Mouse (Mus musculus): ENCODE data around the gene Zfp459. TPM values are rescaled to one million over a fixed set of nuclear protein-coding genes. Genes with fewer than 3 reads are reported as not detected.
"Not testable (repeated sequence)": the region's sequence is repeated elsewhere in the genome, so short reads cannot be mapped to it uniquely, and the experiment has no call there.

Gene Zfp459
- polyA plus RNA-seq, 1 experiment: 3.4 TPM

GRCm38 (mm10) chr13:67420558-67421206, 536 bp downstream of the Zfp459 start:
- no peak overlapping the region for H3K27ac ChIP-seq (ENCODE audit: control insufficient read depth, insufficient read depth, low read depth, low read length, poor library complexity)
- WGBS: 33% methylated on average over 11 of the region's 11 CpGs
- H3K4me3 ChIP-seq (replicated peaks; ENCODE audit: control insufficient read depth, low read depth, low read length): peak overlapping the region; percentile 95
- peaks cover 1% of the 10 kb centered on the region; the same call in 1 of the 2 replicates for H3K4me1 ChIP-seq (ENCODE audit: control insufficient read depth, insufficient read depth, low read length)
- TF ChIP-seq CTCF (IDR thresholded peaks at IDR 0.05; ENCODE audit: control insufficient read depth, insufficient read depth, low read length) (no peak), POLR2A (IDR thresholded peaks at IDR 0.05; ENCODE audit: borderline replicate concordance, control insufficient read depth, low read depth, low read length) (no peak)

GRCm38 (mm10) chr13:67416811-67417210, 4.4 kb downstream of the Zfp459 start:
- H3K4me1 ChIP-seq (ENCODE audit: control insufficient read depth, insufficient read depth, low read length): peaks cover 1% of the 10 kb centered on the region; the same call in 1 of the 2 replicates
- H3K27ac ChIP-seq (ENCODE audit: control insufficient read depth, insufficient read depth, low read depth, low read length, poor library complexity): no peak overlapping the region
- H3K4me3 ChIP-seq (replicated peaks; ENCODE audit: control insufficient read depth, low read depth, low read length): no peak overlapping the region
- 83% methylated on average over 3 of the region's 3 CpGs for WGBS
- TF ChIP-seq CTCF (IDR thresholded peaks at IDR 0.05; ENCODE audit: control insufficient read depth, insufficient read depth, low read length) (no peak), POLR2A (IDR thresholded peaks at IDR 0.05; ENCODE audit: borderline replicate concordance, control insufficient read depth, low read depth, low read length) (no peak)

GRCm38 (mm10) chr13:67415759-67416158, 5.5 kb downstream of the Zfp459 start:
- no peak overlapping the region for H3K27ac ChIP-seq (ENCODE audit: control insufficient read depth, insufficient read depth, low read depth, low read length, poor library complexity)
- H3K4me1 ChIP-seq (ENCODE audit: control insufficient read depth, insufficient read depth, low read length): peaks cover 1% of the 10 kb centered on the region; the same call in 1 of the 2 replicates
- TF ChIP-seq POLR2A (IDR thresholded peaks at IDR 0.05; ENCODE audit: borderline replicate concordance, control insufficient read depth, low read depth, low read length): no peak
- no peak for TF ChIP-seq CTCF (IDR thresholded peaks at IDR 0.05; ENCODE audit: control insufficient read depth, insufficient read depth, low read length)
- H3K4me3 ChIP-seq (replicated peaks; ENCODE audit: control insufficient read depth, low read depth, low read length): no peak overlapping the region
- WGBS: 85% methylated on average over 6 of the region's 6 CpGs

- 54% methylated on average over 3 of the region's 3 CpGs for WGBS
- not testable (repeated sequence) for H3K27ac ChIP-seq (ENCODE audit: control insufficient read depth, insufficient read depth, low read depth, low read length, poor library complexity); H3K4me1 ChIP-seq (ENCODE audit: control insufficient read depth, insufficient read depth, low read length); H3K4me3 ChIP-seq (replicated peaks; ENCODE audit: control insufficient read depth, low read depth, low read length)
Observed at GRCm38 (mm10) chr13:67413634-67414033, 7.6 kb downstream of the Zfp459 start.

- Histone ChIP-seq H3K4me3 (replicated peaks; ENCODE audit: control insufficient read depth, low read depth, low read length) (peak within 1 kb of the TSS; percentile 82), H3K27ac (ENCODE audit: control insufficient read depth, insufficient read depth, low read depth, low read length, poor library complexity) (peak within 1 kb of the TSS; percentile 69)
- 4% methylated on average over 16 of the region's 16 CpGs for WGBS
- not testable (repeated sequence) for H3K4me1 ChIP-seq (ENCODE audit: control insufficient read depth, insufficient read depth, low read length)
Observed at GRCm38 (mm10) chr13:67399183-67399903, 21.9 kb downstream of the Zfp459 start, which contains the start of gene Zfp429. Gene Zfp429 (minus strand): TSS chr13:67399819.

GRCm38 (mm10) chr13:67376255-67376654, 45.0 kb downstream of the Zfp459 start:
- WGBS: 48% methylated on average over 3 of the region's 3 CpGs

GRCm38 (mm10) chr13:67375050-67375911, 45.9 kb downstream of the Zfp459 start, which contains the start of the genes Gm28041 and Zfp456:
Gene Gm28041 (minus strand): TSS chr13:67375733.
Gene Zfp456 (minus strand): TSS chr13:67375810.
- not testable (repeated sequence) for H3K4me1 ChIP-seq (ENCODE audit: control insufficient read depth, insufficient read depth, low read length)
- Histone ChIP-seq H3K4me3 (replicated peaks; ENCODE audit: control insufficient read depth, low read depth, low read length) (peak within 1 kb of the TSS; percentile 81), H3K27ac (ENCODE audit: control insufficient read depth, insufficient read depth, low read depth, low read length, poor library complexity) (peak within 1 kb of the TSS; percentile 46; the same call in 1 of the 2 replicates)
- WGBS: 7% methylated on average over 14 of the region's 15 CpGs

More at GRCm38 (mm10) chr13:67376255-67376654, 45.0 kb downstream of the Zfp459 start:
- not testable (repeated sequence) for H3K27ac ChIP-seq (ENCODE audit: control insufficient read depth, insufficient read depth, low read depth, low read length, poor library complexity); H3K4me3 ChIP-seq (replicated peaks; ENCODE audit: control insufficient read depth, low read depth, low read length); H3K4me1 ChIP-seq (ENCODE audit: control insufficient read depth, insufficient read depth, low read length)

GRCm38 (mm10) chr13:67360131-67360744, 61.0 kb downstream of the Zfp459 start, which contains the start of the genes Gm28044 and Zfp953:
Gene Gm28044 (minus strand): TSS chr13:67360536.
Gene Zfp953 (minus strand): TSS chr13:67360605.
- Histone ChIP-seq H3K4me3 (replicated peaks; ENCODE audit: control insufficient read depth, low read depth, low read length) (peak within 1 kb of the TSS; percentile 81), H3K27ac (ENCODE audit: control insufficient read depth, insufficient read depth, low read depth, low read length, poor library complexity) (peak within 1 kb of the TSS; percentile 25), H3K4me1 (ENCODE audit: control insufficient read depth, insufficient read depth, low read length) (no peaks in the 10 kb centered on the region)
- TF ChIP-seq CTCF (IDR thresholded peaks at IDR 0.05; ENCODE audit: control insufficient read depth, insufficient read depth, low read length) (no peak; the same call in 1 of the 2 replicates), POLR2A (IDR thresholded peaks at IDR 0.05; ENCODE audit: borderline replicate concordance, control insufficient read depth, low read depth, low read length) (no peak)
- under 1% methylated on average over 15 of the region's 15 CpGs for WGBS

Other genes starting within 250 kb of the Zfp459 start
- 3.2 TPM in 1 of 2 replicates, not detected in the other for gene Rsl1, start 248.2 kb downstream of the Zfp459 start, polyA plus RNA-seq (2011; ENCODE audit: insufficient read depth, insufficient read length, low replicate concordance, missing spikeins)
- gene Zfp455, start 226.9 kb downstream of the Zfp459 start, polyA plus RNA-seq (2011; ENCODE audit: insufficient read depth, insufficient read length, low replicate concordance, missing spikeins): 0.75 TPM in 1 of 2 replicates, not detected in the other
- 0.70 and 0.97 TPM in 2 replicates for gene Zfp458, start 143.0 kb downstream of the Zfp459 start, polyA plus RNA-seq (2011; ENCODE audit: insufficient read depth, insufficient read length, low replicate concordance, missing spikeins)
- gene Zfp457, start 114.9 kb downstream of the Zfp459 start, polyA plus RNA-seq (2011; ENCODE audit: insufficient read depth, insufficient read length, low replicate concordance, missing spikeins): 3.0 TPM in 1 of 2 replicates, not detected in the other
- 1.7 and 2.1 TPM in 2 replicates for gene Zfp595, start 88.8 kb downstream of the Zfp459 start, polyA plus RNA-seq (2011; ENCODE audit: insufficient read depth, insufficient read length, low replicate concordance, missing spikeins)
- not detected in 2 replicates for gene Gm28044, start 60.9 kb downstream of the Zfp459 start, polyA plus RNA-seq (2011; ENCODE audit: insufficient read depth, insufficient read length, low replicate concordance, missing spikeins)
- 0.90 and 2.1 TPM in 2 replicates for gene Zfp953, start 60.8 kb downstream of the Zfp459 start, polyA plus RNA-seq (2011; ENCODE audit: insufficient read depth, insufficient read length, low replicate concordance, missing spikeins)
- gene Gm28041, start 45.7 kb downstream of the Zfp459 start, polyA plus RNA-seq (2011; ENCODE audit: insufficient read depth, insufficient read length, low replicate concordance, missing spikeins): not detected in 2 replicates
- 1.9 and 2.4 TPM in 2 replicates for gene Zfp456, start 45.6 kb downstream of the Zfp459 start, polyA plus RNA-seq (2011; ENCODE audit: insufficient read depth, insufficient read length, low replicate concordance, missing spikeins)
- gene Zfp429, start 21.6 kb downstream of the Zfp459 start, polyA plus RNA-seq (2011; ENCODE audit: insufficient read depth, insufficient read length, low replicate concordance, missing spikeins): 3.2 and 13.3 TPM in 2 replicates
- 3.5 and 10.9 TPM in 2 replicates for gene Zfp874a, start 30.2 kb upstream of the Zfp459 start, polyA plus RNA-seq (2011; ENCODE audit: insufficient read depth, insufficient read length, low replicate concordance, missing spikeins)
- gene Zfp874b, start 62.8 kb upstream of the Zfp459 start, polyA plus RNA-seq (2011; ENCODE audit: insufficient read depth, insufficient read length, low replicate concordance, missing spikeins): 4.4 and 5.8 TPM in 2 replicates
- 1.8 and 6.7 TPM in 2 replicates for gene Zfp58, start 79.1 kb upstream of the Zfp459 start, polyA plus RNA-seq (2011; ENCODE audit: insufficient read depth, insufficient read length, low replicate concordance, missing spikeins)
- gene Gm26965, start 104.7 kb upstream of the Zfp459 start, polyA plus RNA-seq (2011; ENCODE audit: insufficient read depth, insufficient read length, low replicate concordance, missing spikeins): not detected in 2 replicates
- gene Zfp87, start 104.8 kb upstream of the Zfp459 start, polyA plus RNA-seq (2011; ENCODE audit: insufficient read depth, insufficient read length, low replicate concordance, missing spikeins): 6.6 and 8.2 TPM in 2 replicates
- 1.6 and 2.5 TPM in 2 replicates for gene Zfp748, start 132.4 kb upstream of the Zfp459 start, polyA plus RNA-seq (2011; ENCODE audit: insufficient read depth, insufficient read length, low replicate concordance, missing spikeins)
- gene Zfp729b, start 188.3 kb upstream of the Zfp459 start, polyA plus RNA-seq (2011; ENCODE audit: insufficient read depth, insufficient read length, low replicate concordance, missing spikeins): 1.7 and 4.1 TPM in 2 replicates
- gene Gm49345, start 216.4 kb upstream of the Zfp459 start, polyA plus RNA-seq (2011; ENCODE audit: insufficient read depth, insufficient read length, low replicate concordance, missing spikeins): not detected in 2 replicates
- gene Zfp729a, start 216.4 kb upstream of the Zfp459 start, polyA plus RNA-seq (2011; ENCODE audit: insufficient read depth, insufficient read length, low replicate concordance, missing spikeins): 0.83 and 8.7 TPM in 2 replicates